20 mouse cellular contexts compared by ENCODE assay signal in genomic region chr16:25282563-25282962, GRCm38 (mm10). TPM values are rescaled to one million over a fixed set of nuclear protein-coding genes. Genes with fewer than 3 reads are reported as not detected.
"Had no signal": no experiment of that assay in that cellular context is flagged by ENCODE, and none has a peak within 500 bp of the region (broad histone marks: within the 10 kb centered on the region; RNA-seq: fewer than 3 reads in every experiment).

No protein-coding gene starts in this region.

- H3K4me2 ChIP-seq: liver, embryonic 15.5 days; lung, embryonic 15.5 days; midbrain, embryonic 11.5 days; midbrain, embryonic 13.5 days; midbrain, embryonic 15.5 days; neural tube, embryonic 12.5 days had no signal

- H3K9me3 ChIP-seq: liver, embryonic 15.5 days; lung, embryonic 15.5 days; midbrain, embryonic 13.5 days; midbrain, embryonic 15.5 days; neural tube, embryonic 12.5 days had no signal

- H3K36me3 ChIP-seq: liver, embryonic 15.5 days; lung, embryonic 15.5 days; midbrain, embryonic 13.5 days; midbrain, embryonic 15.5 days; neural tube, embryonic 12.5 days had no signal

- ATAC-seq: liver, postnatal 0 days; lung, postnatal 0 days; midbrain, embryonic 13.5 days; midbrain, embryonic 15.5 days had no signal

- H3K27me3 ChIP-seq: liver, embryonic 15.5 days; lung, embryonic 15.5 days; megakaryocyte, embryonic 14.5 days; midbrain, embryonic 13.5 days; midbrain, embryonic 15.5 days; neural tube, embryonic 12.5 days had no signal

- H3K9ac ChIP-seq: liver, embryonic 15.5 days; liver, postnatal 0 days; lung, embryonic 15.5 days; midbrain, embryonic 13.5 days; midbrain, embryonic 15.5 days; neural tube, embryonic 12.5 days had no signal

- H3K4me1 ChIP-seq: liver, embryonic 15.5 days; lung, embryonic 15.5 days; megakaryocyte, embryonic 14.5 days; midbrain, embryonic 13.5 days; midbrain, embryonic 15.5 days; neural tube, embryonic 12.5 days had no signal

- H3K27ac ChIP-seq: liver, embryonic 15.5 days; lung, embryonic 15.5 days; macrophage; midbrain, embryonic 13.5 days; midbrain, embryonic 15.5 days; neural tube, embryonic 12.5 days had no signal

- H3K4me3 ChIP-seq: liver, embryonic 15.5 days; lung, embryonic 15.5 days; megakaryocyte, embryonic 14.5 days; midbrain, embryonic 13.5 days; midbrain, embryonic 15.5 days; neural tube, embryonic 12.5 days had no signal

- DNase-seq: liver, postnatal 0 days; lung, adult 2 months; lung, postnatal 14 days; lung, postnatal 36 days; right cerebral cortex, postnatal 14 days; thymus, adult 18-20 months; thymus, postnatal 14 days; thymus, postnatal 36 days had no signal

RNA-seq across cellular contexts. Expression of gene Tprg, which starts 4.1 kb away (rescaled TPM):
- polyA plus RNA-seq: liver, embryonic 15.5 days; liver, postnatal 0 days; macrophage; midbrain, embryonic 11.5 days; midbrain, embryonic 13.5 days; midbrain, postnatal 0 days; neural tube, embryonic 12.5 days; neural tube, embryonic 14.5 days; spleen, adult 2 months had no signal
